Mouse (Mus musculus): ENCODE measurements around the gene Spdye4a.

DNA sequence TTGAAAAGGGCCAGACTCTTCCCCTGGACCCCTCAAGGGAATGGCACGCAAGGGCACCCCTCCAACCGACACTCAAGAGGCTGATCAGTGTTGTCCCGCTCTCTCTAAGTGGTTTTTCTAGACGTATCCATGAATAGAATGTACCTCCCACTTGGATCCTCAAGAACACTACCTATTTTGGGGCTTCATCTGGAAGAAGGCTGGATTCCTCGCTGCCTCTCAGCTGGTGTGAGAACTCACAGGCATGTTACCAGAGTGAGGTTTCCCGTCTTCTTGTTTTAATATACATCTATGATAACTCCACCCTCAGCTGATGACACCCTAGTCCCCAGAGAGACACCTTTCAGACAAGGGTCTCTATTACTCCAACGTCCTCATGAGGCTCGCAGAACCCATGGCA, 34.9 kb upstream of the Spdye4a start:
- no peak for TF ChIP-seq CTCF (IDR thresholded peaks at IDR 0.05; ENCODE audit: insufficient read depth, low read length)
- no peak for TF ChIP-seq POLR2A (IDR thresholded peaks at IDR 0.05; ENCODE audit: borderline replicate concordance, extremely low read depth, low read depth, low read length)
